ENCODE assay signal across 9 mouse cellular contexts in the genomic region with DNA sequence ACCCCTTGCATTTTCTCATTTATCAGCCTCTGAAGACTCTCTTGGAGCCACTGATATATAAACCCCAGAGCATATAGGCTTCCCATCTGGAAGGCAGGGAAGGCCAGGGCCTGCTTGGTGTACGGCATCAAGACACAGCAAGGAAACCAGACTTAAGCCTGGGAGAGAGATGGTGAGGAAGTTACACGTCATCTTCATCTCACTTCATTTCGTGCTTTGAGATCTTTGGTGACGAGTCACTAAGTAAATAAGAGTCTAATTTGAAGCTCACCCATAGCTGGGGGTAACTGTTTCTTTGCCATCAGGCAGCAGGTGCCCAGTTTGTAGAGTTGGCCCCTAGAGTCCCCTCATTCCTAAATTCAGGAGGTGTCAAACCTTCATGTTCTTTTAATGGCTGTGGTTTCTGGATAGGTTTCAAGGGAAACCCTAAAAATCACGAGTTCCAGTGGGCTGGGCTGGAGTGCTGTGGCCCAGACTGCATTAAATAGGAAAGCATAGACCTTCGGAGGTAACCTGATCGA.
DNase-seq lines count a peak whose midpoint lies in the region; ATAC-seq and TF ChIP-seq lines count a peak whose summit lies in the region.
"Had no signal": no experiment of that assay in that cellular context is flagged by ENCODE, and none has a peak within 500 bp of the region (broad histone marks: within the 10 kb centered on the region; RNA-seq: fewer than 3 reads in every experiment).

No protein-coding gene starts in this region.

- TF ChIP-seq CTCF in hindbrain, postnatal 0 days (IDR thresholded peaks at IDR 0.05; ENCODE audit: low read depth): no peak

- no peaks in the 10 kb centered on the region for H3K27me3 ChIP-seq in kidney, embryonic 16.5 days (ENCODE audit: insufficient read depth, low read length)
- no peaks in the 10 kb centered on the region for H3K27me3 ChIP-seq in embryonic facial prominence, embryonic 13.5 days
- H3K27me3 ChIP-seq in hindbrain, postnatal 0 days (ENCODE audit: insufficient read depth, low read length): peaks cover 39% of the 10 kb centered on the region
- H3K27me3 ChIP-seq in myocyte (ENCODE audit: control insufficient read depth, insufficient read depth, insufficient read length): no peaks in the 10 kb centered on the region

- no peak for DNase-seq in kidney, adult 11 months
- DNase-seq in hindbrain, postnatal 0 days (ENCODE audit: low spot score): no peak
- DNase-seq in retina, embryonic 14.5 days (ENCODE audit: low spot score): no peak
- DNase-seq in ovary, adult 18-20 months (ENCODE audit: low spot score): no peak
- DNase-seq in kidney, postnatal 25 days: no peak
- DNase-seq: kidney, postnatal 4 days had no signal

- H3K4me1 ChIP-seq in kidney, embryonic 16.5 days (ENCODE audit: insufficient read depth, low read length): peaks cover 63% of the 10 kb centered on the region
- peaks cover 92% of the 10 kb centered on the region for H3K4me1 ChIP-seq in embryonic facial prominence, embryonic 13.5 days
- H3K4me1 ChIP-seq in hindbrain, postnatal 0 days (ENCODE audit: insufficient read depth, low read length): no peaks in the 10 kb centered on the region

- WGBS in kidney, embryonic 16.5 days: 43% methylated on average over 7 of the region's 7 CpGs
- WGBS in embryonic facial prominence, embryonic 13.5 days: 17% methylated on average over 7 of the region's 7 CpGs
- 57% methylated on average over 7 of the region's 7 CpGs for WGBS in hindbrain, postnatal 0 days

- no peak overlapping the region for H3ac ChIP-seq in myocyte (ENCODE audit: control insufficient read depth, insufficient read length)

- H3K79me2 ChIP-seq in myocyte (ENCODE audit: control insufficient read depth, insufficient read depth): peaks cover 91% of the 10 kb centered on the region

- no peaks in the 10 kb centered on the region for H3K36me3 ChIP-seq in kidney, embryonic 16.5 days (ENCODE audit: insufficient read depth, low read length)
- no peaks in the 10 kb centered on the region for H3K36me3 ChIP-seq in embryonic facial prominence, embryonic 13.5 days
- H3K36me3 ChIP-seq in hindbrain, postnatal 0 days (ENCODE audit: insufficient read depth, low read length): no peaks in the 10 kb centered on the region
- no peaks in the 10 kb centered on the region for H3K36me3 ChIP-seq in myocyte (ENCODE audit: control insufficient read depth, insufficient read depth)

- ATAC-seq in kidney, embryonic 16.5 days (ENCODE audit: low FRiP score, low TSS enrichment): no peak
- ATAC-seq in embryonic facial prominence, embryonic 13.5 days (ENCODE audit: insufficient number of reproducible peaks, insufficient read depth, low FRiP score, low TSS enrichment, low read depth): no peak
- ATAC-seq in hindbrain, postnatal 0 days: no peak

- peak overlapping the region; percentile 76 for H3K4me3 ChIP-seq in kidney, embryonic 16.5 days (ENCODE audit: low read length)
- peak overlapping the region; percentile 82 for H3K4me3 ChIP-seq in embryonic facial prominence, embryonic 13.5 days
- H3K4me3 ChIP-seq in hindbrain, postnatal 0 days (ENCODE audit: low read length): peak overlapping the region; percentile 54; the same call in 1 of the 2 replicates
- H3K4me3 ChIP-seq in myocyte: peak overlapping the region; percentile 55

- no peak for TF ChIP-seq POLR2A in myocyte (IDR thresholded peaks at IDR 0.05; ENCODE audit: insufficient read length, low read depth)

- H3K27ac ChIP-seq in kidney, embryonic 16.5 days (ENCODE audit: low read length): no peak overlapping the region
- peak overlapping the region; percentile 96 for H3K27ac ChIP-seq in embryonic facial prominence, embryonic 13.5 days
- no peak overlapping the region for H3K27ac ChIP-seq in hindbrain, postnatal 0 days

- no peaks in the 10 kb centered on the region for H3K9me3 ChIP-seq in kidney, embryonic 16.5 days (ENCODE audit: low read length)
- no peaks in the 10 kb centered on the region for H3K9me3 ChIP-seq in embryonic facial prominence, embryonic 13.5 days
- no peaks in the 10 kb centered on the region for H3K9me3 ChIP-seq in hindbrain, postnatal 0 days (ENCODE audit: low read length)

- peak overlapping the region; percentile 90 for H3K4me2 ChIP-seq in kidney, embryonic 16.5 days (replicated peaks; ENCODE audit: low read depth, low read length)
- H3K4me2 ChIP-seq in embryonic facial prominence, embryonic 13.5 days: peak overlapping the region; percentile 95
- H3K4me2 ChIP-seq in hindbrain, postnatal 0 days (ENCODE audit: low read depth, low read length): peak overlapping the region; percentile 94
- H3K4me2 ChIP-seq in myocyte (ENCODE audit: low read depth): peak overlapping the region; percentile 84

- H3K9ac ChIP-seq in kidney, embryonic 16.5 days (replicated peaks; ENCODE audit: low read length): peak overlapping the region; percentile 42; the same call in 1 of the 2 replicates
- peak overlapping the region; percentile 94 for H3K9ac ChIP-seq in embryonic facial prominence, embryonic 13.5 days
- no peak overlapping the region for H3K9ac ChIP-seq in hindbrain, postnatal 0 days (replicated peaks; ENCODE audit: low read length)

TF ChIP-seq in myocyte, 11 proteins besides CTCF, POLR2A, EP300 and RAD21:
- TF ChIP-seq USF1 (IDR thresholded peaks at IDR 0.05; ENCODE audit: low read depth): no peak
- TF ChIP-seq E2F4 (IDR thresholded peaks at IDR 0.05; ENCODE audit: insufficient read depth): no peak
- no peak for TF ChIP-seq TCF3 (IDR thresholded peaks at IDR 0.05; ENCODE audit: insufficient read length, low read depth)
- TF ChIP-seq MYOD1 (IDR thresholded peaks at IDR 0.05; ENCODE audit: control insufficient read depth in 1 of 3, insufficient read length in 2 of 3, low read depth in 2 of 3): peak in 1 of 3 experiments; percentile 30
TF ChIP-seq in myocyte: peak in this region for 1.
